Mouse (Mus musculus) layer of hippocampus, postnatal 36 days (tissue): Measurements from ENCODE around the gene Cop1. TPM values are rescaled to one million over a fixed set of nuclear protein-coding genes. Genes with fewer than 3 reads are reported as not detected.

ENCODE experiments used
- DNase-seq, 2 experiments: peaks; one replicate each; pipeline ENCODE4 v3.0.0; 2022
- total RNA-seq, 2 experiments: library from RNA; stranded (reverse); gene quantifications; 2 replicates each; pipeline ENCODE4 v1.2.3; 2021

Gene Cop1
- 100 to 1,000 TPM; 138 to 144 TPM for total RNA-seq

DNA sequence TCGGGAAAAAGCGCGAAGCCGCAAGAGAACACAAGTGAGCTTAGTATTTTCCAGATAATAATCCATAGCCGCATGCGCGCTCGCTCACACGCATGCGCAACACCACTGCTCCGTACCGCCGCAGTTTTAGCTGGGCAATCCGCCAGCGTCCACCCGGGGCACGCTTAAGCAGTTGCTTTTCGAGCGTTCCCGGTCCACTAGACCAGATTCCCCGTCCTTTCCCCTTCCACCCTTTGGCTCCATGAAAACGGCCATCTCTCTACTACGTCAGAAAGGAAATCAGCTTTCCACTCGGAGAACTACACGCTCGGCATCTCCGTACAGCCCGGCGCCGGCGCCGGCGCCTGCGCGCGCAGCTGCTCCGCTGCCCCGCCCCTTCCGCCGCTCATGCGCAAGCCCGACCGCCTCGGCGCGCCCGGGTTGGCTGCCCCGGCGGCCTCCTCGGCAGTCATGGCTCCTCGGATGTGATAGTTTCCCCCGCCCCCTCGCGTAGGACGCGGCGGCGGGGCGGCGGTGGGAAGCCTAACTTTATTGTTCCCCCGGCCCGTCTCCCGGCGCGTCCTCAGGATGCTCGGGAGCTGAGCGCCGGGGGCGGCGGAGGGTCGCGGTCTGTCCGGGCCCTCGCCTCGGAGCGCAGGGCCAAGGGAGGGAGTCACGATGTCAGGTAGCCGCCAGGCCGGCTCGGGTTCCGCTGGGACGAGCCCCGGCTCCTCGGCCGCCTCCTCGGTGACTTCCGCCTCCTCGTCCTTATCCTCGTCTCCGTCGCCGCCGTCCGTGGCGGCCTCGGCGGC lies at the start of gene Cop1:
Cop1 (plus strand) TSS at position 540 of the 791 bp plus-strand sequence.
- peak; percentile 89 for DNase-seq

DNA sequence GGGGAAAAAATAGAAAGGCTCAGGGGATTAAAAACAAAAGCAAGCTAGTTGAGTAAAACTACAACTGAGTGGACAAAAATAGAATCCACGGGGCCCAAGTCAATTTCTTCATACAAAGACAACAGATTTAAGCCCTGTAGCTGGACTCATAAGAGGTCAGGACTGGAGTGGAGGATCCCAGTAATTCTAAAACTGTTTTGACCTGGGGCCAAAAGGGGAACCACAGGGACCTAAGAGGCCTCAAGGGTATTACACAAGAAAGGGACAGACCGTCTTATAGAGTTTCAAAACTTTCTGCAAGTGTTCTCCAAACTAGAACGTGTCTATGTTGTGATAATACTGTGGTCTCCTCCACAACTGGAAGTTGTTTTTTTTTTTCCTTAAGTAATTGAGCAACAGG lies 45.4 kb upstream of the Cop1 start:
- DNase-seq = no peak

DNA sequence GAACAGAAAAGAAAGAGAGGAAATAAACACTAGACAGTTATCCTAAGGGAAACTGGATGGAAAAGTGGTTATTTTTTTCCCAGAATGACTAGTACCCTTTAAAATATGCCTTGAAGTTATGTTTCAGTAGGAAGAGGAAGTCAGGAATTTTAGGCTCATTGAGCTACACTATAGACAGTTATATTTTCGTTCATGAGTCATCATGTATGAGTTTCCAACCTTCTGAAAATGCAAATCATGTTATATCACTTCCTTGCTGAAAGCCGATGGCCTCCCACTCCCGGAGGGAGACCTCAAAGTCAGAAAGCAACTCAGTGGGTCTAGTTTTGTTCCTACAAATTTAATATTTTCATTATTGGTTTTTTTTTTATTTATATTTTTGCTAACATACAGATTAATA lies 33.5 kb upstream of the Cop1 start:
- no peak for DNase-seq

- DNase-seq = no peak
Measured at GRCm38 (mm10) chr1:159199606-159200005, 32.5 kb upstream of the Cop1 start.

DNA sequence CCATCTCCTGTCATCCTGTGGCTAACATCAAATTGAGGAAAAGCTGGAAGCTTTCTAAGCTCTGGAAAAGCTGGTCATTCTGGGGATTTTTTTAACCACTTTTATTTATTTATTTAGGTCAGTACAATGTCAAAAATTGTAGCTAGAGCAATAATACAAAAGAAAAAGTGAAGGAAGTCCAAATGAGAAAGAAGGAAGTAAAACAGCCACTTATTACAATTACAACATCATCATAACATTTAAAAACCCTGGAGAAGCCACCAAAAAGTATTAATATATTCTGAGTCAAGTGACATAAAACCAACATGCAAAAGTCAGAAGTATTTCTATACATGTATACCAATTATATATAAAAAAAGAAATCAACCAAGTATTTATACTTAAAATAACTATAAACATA lies 30.9 kb upstream of the Cop1 start:
- DNase-seq = no peak

DNA sequence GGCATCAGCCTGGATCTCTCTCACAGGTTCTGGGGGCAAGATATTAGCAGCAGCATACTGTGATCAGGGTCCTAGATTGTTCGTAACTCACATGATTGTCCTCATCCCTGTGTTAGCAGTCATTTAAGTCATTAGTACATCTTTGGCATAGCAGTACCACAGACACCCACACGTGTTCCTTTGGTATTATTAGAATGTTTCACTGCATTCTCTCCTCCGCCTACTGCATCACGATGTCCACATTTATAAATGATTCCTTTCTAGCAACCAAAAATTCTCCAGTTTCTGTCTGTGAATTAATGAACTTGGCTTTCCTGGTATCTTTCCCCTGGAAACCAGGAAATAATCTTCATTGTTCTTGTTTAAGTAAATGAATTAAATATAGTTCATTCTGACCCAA lies 20.4 kb upstream of the Cop1 start:
- DNase-seq = peak; percentile 6 to 11

DNA sequence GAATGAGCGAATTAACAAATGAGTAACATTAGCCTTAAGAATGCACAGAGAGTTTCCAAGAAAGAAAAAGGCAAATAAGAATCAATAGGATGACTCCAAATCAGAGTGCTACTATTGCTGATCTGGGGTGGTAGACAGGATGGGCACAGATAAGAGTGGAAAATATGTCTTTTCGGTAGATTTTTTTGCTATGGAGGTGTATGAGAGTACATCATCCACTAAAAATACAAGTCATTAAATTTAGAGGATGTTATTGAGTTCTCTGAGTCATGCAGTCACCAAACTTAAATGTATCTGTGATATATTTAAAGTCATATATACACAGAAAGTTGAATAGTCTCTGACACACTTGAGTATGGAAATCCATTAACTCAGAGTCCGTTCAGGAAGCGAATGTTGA lies 14.7 kb upstream of the Cop1 start:
- no peak for DNase-seq

DNA sequence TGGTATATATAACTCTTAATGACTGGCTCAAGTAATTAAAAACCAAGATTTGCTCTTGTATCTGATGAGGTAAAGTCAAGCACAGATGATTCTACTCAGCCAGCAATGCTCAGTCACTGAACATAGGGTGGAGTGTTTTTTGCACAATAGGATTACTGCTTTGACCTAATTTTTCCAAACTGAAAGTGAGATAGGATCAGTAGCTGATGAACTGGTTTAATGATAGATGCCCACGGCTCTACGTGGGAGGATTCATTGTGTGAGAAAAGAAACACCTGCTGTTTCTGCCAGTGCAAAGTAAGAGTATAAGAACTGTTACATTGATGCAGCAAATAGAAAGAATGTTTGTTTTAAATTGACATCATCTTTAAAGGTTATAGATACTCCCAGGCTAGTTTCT lies 10.1 kb upstream of the Cop1 start:
- DNase-seq = no peak

DNA sequence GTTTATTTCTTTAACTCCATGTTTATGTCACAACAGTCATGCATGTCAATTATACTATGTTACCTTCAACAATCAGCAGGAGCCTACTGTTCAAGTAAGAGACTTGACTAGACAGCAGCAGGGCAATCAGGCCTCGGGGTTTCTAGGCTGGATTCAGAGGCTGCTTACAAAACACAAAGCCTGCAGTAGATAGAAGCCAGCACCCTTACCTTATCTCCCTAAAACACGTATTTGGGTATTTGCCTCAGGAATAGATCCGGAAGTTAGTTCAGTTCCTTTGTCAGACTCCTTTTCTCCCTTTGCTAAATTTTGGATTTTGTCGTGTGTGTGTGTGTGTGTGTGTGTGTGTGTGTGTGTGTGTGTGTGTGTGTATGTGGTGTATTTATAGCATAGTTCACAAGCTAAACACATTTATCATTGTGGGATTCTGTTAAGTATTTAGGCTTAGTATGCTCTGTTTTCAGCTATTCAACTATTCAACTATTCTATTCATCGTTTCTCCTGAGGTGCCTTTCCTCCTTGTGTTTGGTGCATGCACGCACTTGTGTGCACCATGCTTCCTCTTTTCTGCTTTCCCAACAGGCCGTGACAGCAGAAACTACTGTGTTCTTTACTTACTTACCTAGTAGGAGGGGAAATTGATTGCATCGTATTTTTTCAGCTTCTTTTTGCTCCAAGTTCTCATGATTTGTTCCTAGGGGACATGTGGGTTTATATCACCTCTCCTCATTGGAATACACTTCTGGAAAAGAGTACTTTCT lies 6.9 kb upstream of the Cop1 start:
- DNase-seq = no peak

DNA sequence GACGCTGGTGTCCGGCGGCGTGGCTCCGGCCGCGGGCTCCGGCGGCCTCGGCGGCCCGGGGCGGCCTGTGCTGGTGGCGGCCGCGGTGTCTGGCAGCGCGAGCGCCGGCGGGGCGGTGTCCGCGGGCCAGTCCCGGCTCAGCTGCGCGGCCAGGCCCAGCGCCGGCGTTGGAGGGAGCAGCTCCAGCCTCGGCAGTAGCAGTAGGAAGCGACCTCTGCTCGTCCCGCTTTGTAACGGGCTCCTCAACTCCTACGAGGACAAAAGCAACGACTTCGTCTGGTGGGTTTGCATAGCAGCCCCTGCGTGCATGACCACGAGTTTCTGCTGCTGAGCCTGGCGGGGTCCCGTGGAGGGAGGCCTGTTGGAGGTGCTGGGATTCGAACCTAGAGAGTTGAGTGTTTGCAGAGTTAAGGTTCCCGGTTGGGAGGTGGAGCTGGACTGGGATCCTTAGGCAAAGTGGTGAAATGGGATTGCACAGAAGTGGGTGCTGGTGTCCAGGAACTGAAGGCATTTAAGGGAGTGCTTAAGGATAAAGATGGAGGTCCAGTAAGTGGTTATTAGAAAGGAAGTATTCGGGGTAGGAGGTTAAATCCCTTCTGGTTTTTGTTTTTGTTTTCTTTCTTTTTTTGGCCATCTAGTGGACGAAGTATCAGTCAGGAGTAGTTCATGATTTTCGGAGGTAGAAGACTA lies 597 bp downstream of the Cop1 start:
- peak; percentile 24 to 27 for DNase-seq

DNA sequence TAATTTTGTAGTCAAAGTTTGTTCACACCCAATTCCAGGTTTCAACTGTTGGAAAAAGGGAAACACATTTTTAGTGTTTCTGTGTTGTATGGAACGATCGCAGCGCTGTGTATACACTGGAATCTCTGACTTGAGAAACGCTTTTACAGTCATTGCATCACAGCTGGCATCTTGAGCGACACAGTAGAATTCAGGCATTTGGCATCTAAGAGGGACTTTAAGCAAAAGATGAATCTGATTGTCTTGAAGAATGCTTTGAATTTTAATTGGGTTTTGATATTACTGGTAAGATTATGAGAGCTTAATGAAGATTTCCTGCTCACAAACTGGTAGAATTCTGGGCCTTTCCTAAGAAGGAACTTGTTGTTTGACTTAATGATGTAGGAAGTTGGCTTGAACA lies 1.3 kb downstream of the Cop1 start:
- no peak for DNase-seq

DNA sequence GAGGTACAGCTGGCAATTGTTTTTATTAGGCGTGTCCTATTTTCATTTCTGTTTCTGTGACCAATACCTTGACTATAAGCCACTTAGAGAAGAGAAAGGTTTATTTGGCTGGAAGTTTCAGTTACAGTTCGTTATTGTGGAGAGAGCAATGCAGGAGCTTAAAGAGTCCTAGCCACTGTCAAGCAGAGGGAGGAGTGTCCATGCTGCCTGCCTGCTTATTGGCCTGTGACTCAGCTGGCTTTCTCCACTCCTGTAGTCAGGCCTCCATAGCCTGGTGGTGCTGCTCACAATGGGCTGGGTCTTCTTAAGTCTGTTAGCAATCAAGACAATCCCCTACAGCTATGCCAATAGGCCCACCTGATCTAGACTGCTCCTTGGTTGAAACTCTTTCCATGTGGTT lies 2.4 kb downstream of the Cop1 start:
- no peak for DNase-seq

- DNase-seq = no peak
Measured at GRCm38 (mm10) chr1:159235674-159236073, 3.6 kb downstream of the Cop1 start.

DNA sequence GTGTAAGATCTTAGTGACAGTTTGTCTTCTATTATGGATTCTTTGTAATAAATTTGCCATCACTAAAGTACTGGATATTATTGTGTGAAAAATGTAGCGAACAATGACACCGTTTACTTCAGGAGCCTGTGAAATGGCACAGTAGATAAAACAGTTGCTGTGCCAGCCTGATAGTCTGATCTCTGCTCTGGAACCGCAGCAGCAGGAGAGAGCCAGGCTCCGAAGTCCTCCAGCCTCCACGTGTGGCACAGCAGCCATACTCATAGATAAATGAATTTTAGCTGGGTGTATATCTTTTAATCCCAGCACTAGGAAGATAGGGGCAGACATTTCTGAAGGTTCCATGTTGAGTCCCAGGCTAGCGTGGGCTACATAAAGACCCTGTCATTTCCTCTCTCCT lies 6.0 kb downstream of the Cop1 start:
- DNase-seq = no peak

GRCm38 (mm10) chr1:159250320-159250719 lies 18.2 kb downstream of the Cop1 start:
- DNase-seq = no peak

- DNase-seq = no peak
Measured at GRCm38 (mm10) chr1:159253078-159253477, 21.0 kb downstream of the Cop1 start.

GRCm38 (mm10) chr1:159254906-159255685 lies 23.0 kb downstream of the Cop1 start:
- no peak for DNase-seq

DNA sequence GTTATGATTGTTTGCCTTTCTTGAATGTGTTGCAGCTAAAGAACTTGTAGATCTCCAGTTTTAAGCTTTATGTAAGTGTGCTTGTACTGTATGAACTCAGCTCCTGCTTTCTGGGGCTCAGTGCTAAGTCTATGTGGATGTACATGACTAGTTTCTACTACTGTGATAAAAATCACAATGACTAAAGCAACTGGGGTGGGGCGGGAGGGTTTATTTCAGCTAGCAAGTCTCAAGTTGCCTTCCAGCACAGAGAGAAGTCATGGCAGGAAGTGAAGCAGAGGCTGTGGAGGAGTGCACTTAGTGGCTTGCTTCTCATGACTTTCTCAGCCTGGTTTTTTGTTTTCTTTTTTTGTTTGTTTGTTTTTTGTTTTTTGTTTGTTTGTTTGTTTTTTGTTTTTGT lies 24.4 kb downstream of the Cop1 start:
- DNase-seq = no peak

DNA sequence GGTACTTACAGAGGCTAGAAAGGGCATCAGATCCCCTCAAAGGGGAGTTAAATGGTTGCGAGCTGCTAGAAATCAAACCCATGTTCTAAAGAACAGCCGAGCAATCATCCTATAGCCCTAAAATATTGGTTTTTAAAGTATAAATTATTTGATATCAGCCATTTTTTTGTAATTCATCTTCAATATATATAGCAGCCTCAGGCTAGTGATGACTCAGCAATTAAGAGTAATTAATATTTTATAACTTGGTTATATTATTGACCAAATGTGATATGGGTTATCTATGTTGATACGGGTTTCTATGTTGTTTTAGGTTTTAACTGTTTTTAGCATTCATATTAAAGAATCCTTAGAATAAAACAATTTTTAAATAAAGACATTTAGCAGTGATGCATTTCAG lies 31.7 kb downstream of the Cop1 start:
- no peak for DNase-seq

GRCm38 (mm10) chr1:159280072-159280471 lies 48.0 kb downstream of the Cop1 start:
- DNase-seq = no peak

GRCm38 (mm10) chr1:159281861-159282260 lies 49.7 kb downstream of the Cop1 start:
- DNase-seq = no peak

DNA sequence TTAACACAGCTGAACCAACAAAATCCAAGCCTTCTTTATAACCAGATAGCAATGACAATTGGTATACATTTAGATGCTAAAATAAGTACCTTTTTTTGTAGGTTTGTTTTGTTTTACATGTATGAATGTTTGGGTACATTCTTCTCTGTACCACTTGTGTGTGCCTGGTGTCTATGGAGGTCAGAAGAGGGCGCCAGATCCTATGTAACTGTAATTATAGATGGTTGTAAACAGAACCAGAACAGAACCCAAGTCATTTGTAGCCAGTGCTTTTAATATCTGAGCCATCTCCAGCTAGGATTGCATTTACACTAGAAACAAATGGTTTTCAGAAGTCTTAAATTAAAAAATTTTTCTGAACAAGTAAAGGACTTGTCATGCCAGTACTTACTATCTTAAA lies 54.7 kb downstream of the Cop1 start:
- no peak for DNase-seq

- DNase-seq = no peak
Measured at GRCm38 (mm10) chr1:159290219-159290618, 58.1 kb downstream of the Cop1 start.
